Mouse (Mus musculus) adrenal gland, adult 2 months (tissue): Measurements from ENCODE around the gene Gm20518. TPM values are rescaled to one million over a fixed set of nuclear protein-coding genes. Genes with fewer than 3 reads are reported as not detected.

Experiments used
- polyA plus RNA-seq: library from polyadenylated mRNA; depleted of rRNA; stranded (reverse); fragments of >200 nt; gene quantifications from 2 replicates; pipeline ENCODE4 v1.2.3, GENCODE M21; 2012; rRNA removed
- total RNA-seq, 2 experiments: library from RNA; stranded (reverse); gene quantifications; 2 replicates each; pipeline ENCODE4 v1.2.3; 2021

The Gm20518 gene
- total and polyA plus RNA-seq, 3 experiments: 0.09 to 0.67 TPM; not detected in 1

Other genes with a start within 250 kb of the Gm20518 start
- 1 to 10 TPM; 1.1 to 1.6 TPM for gene Ccdc74a, start 245.2 kb downstream of the Gm20518 start, total RNA-seq
- 0.45 and 0.81 TPM in 2 replicates for gene Ccdc74a, start 245.2 kb downstream of the Gm20518 start, polyA plus RNA-seq
- gene Med15, start 158.8 kb downstream of the Gm20518 start, total RNA-seq: 10 to 100 TPM; 53.9 to 65.4 TPM
- gene Med15, start 158.8 kb downstream of the Gm20518 start, polyA plus RNA-seq: 138 and 157 TPM in 2 replicates
- 10 to 100 TPM; 45.5 to 49.8 TPM for gene Klhl22, start 132.1 kb downstream of the Gm20518 start, total RNA-seq
- 55.3 and 68.2 TPM in 2 replicates for gene Klhl22, start 132.1 kb downstream of the Gm20518 start, polyA plus RNA-seq
- 10 to 100 TPM in 1 of 2 experiments, 1 to 10 TPM in 1; 8.4 to 15.9 TPM for gene Scarf2, start 94.4 kb downstream of the Gm20518 start, total RNA-seq
- gene Scarf2, start 94.4 kb downstream of the Gm20518 start, polyA plus RNA-seq: 61.7 and 75.1 TPM in 2 replicates
- gene B830017H08Rik, start 58.5 kb downstream of the Gm20518 start, total RNA-seq: not detected
- gene B830017H08Rik, start 58.5 kb downstream of the Gm20518 start, polyA plus RNA-seq: not detected in 2 replicates
- 1 to 10 TPM; 1.7 to 3.8 TPM for gene Car15, start 53.3 kb downstream of the Gm20518 start, total RNA-seq
- 5.1 and 5.5 TPM in 2 replicates for gene Car15, start 53.3 kb downstream of the Gm20518 start, polyA plus RNA-seq
- not detected for gene Tssk1, start 2.6 kb upstream of the Gm20518 start, total RNA-seq
- 0.03 TPM in 1 of 2 replicates, not detected in the other for gene Tssk1, start 2.6 kb upstream of the Gm20518 start, polyA plus RNA-seq
- gene Dgcr2, start 6.9 kb upstream of the Gm20518 start, total RNA-seq: 10 to 100 TPM; 62.1 to 68.1 TPM
- gene Dgcr2, start 6.9 kb upstream of the Gm20518 start, polyA plus RNA-seq: 139 and 166 TPM in 2 replicates
- not detected for gene Tssk2, start 7.0 kb upstream of the Gm20518 start, total RNA-seq
- gene Tssk2, start 7.0 kb upstream of the Gm20518 start, polyA plus RNA-seq: not detected in 2 replicates
- 10 to 100 TPM; 14.1 to 15.5 TPM for gene Ess2, start 19.7 kb upstream of the Gm20518 start, total RNA-seq
- 19.5 and 22.6 TPM in 2 replicates for gene Ess2, start 19.7 kb upstream of the Gm20518 start, polyA plus RNA-seq
- gene Gsc2, start 23.4 kb upstream of the Gm20518 start, total RNA-seq: not detected
- not detected in 2 replicates for gene Gsc2, start 23.4 kb upstream of the Gm20518 start, polyA plus RNA-seq
- gene Slc25a1, start 36.5 kb upstream of the Gm20518 start, total RNA-seq: 100 to 1,000 TPM; 215 to 471 TPM
- gene Slc25a1, start 36.5 kb upstream of the Gm20518 start, polyA plus RNA-seq: 601 and 791 TPM in 2 replicates
- gene Vpreb2, start 88.8 kb upstream of the Gm20518 start, total RNA-seq: not detected
- not detected in 2 replicates for gene Vpreb2, start 88.8 kb upstream of the Gm20518 start, polyA plus RNA-seq
- 10 to 100 TPM; 71.3 to 75.7 TPM for gene Dgcr6, start 161.2 kb upstream of the Gm20518 start, total RNA-seq
- 127 and 132 TPM in 2 replicates for gene Dgcr6, start 161.2 kb upstream of the Gm20518 start, polyA plus RNA-seq
- 10 to 100 TPM; 30.2 to 46.7 TPM for gene Prodh, start 198.5 kb upstream of the Gm20518 start, total RNA-seq
- 68.7 and 99.1 TPM in 2 replicates for gene Prodh, start 198.5 kb upstream of the Gm20518 start, polyA plus RNA-seq
- gene Rtn4r, start 236.0 kb upstream of the Gm20518 start, total RNA-seq: under 1 TPM; 0.14 to 0.23 TPM
- gene Rtn4r, start 236.0 kb upstream of the Gm20518 start, polyA plus RNA-seq: 0.58 and 0.90 TPM in 2 replicates